Comparison of ENCODE assay signal across 8 mouse cellular contexts in genomic region chr5:148551764-148552136, GRCm38 (mm10). TPM values are rescaled to one million over a fixed set of nuclear protein-coding genes. Genes with fewer than 3 reads are reported as not detected.
DNase-seq lines count a peak whose midpoint lies in the region; ATAC-seq and TF ChIP-seq lines count a peak whose summit lies in the region.

No protein-coding gene starts in this region.

- H3K9ac ChIP-seq in heart, embryonic 12.5 days: peak overlapping the region; percentile 91
- H3K9ac ChIP-seq in midbrain, embryonic 11.5 days (ENCODE audit: low read length): peak overlapping the region; percentile 81

- no peak for ATAC-seq in heart, embryonic 12.5 days (ENCODE audit: insufficient number of reproducible peaks, low FRiP score)
- no peak for ATAC-seq in midbrain, embryonic 11.5 days (ENCODE audit: low FRiP score)

- no peaks in the 10 kb centered on the region for H3K27me3 ChIP-seq in heart, embryonic 12.5 days (replicated peaks)
- peaks cover 3% of the 10 kb centered on the region; the same call in 1 of the 2 replicates for H3K27me3 ChIP-seq in midbrain, embryonic 11.5 days (ENCODE audit: control insufficient read depth, insufficient read depth, low read length)

- H3K27ac ChIP-seq in bone marrow macrophage, adult 2 months (ENCODE audit: insufficient read depth, low read depth, low read length): peak overlapping the region; percentile 76
- H3K27ac ChIP-seq in heart, embryonic 12.5 days (ENCODE audit: poor library complexity, severe bottlenecking): peak overlapping the region; percentile 98
- H3K27ac ChIP-seq in midbrain, embryonic 11.5 days (ENCODE audit: low read depth, low read length): peak overlapping the region; percentile 98

- no peak for TF ChIP-seq CTCF in bone marrow macrophage, adult 2 months (IDR thresholded peaks at IDR 0.05; ENCODE audit: low read depth, low read length)

- H3K4me3 ChIP-seq in bone marrow macrophage, adult 2 months (ENCODE audit: insufficient read depth, low read length): peak overlapping the region; percentile 72
- peak overlapping the region; percentile 84 for H3K4me3 ChIP-seq in heart, embryonic 12.5 days
- peak overlapping the region; percentile 70 for H3K4me3 ChIP-seq in midbrain, embryonic 11.5 days (ENCODE audit: low read depth, low read length)

- no peaks in the 10 kb centered on the region for H3K9me3 ChIP-seq in heart, embryonic 12.5 days (replicated peaks)
- no peaks in the 10 kb centered on the region for H3K9me3 ChIP-seq in midbrain, embryonic 11.5 days (ENCODE audit: control insufficient read depth, low read length)

- H3K4me1 ChIP-seq in bone marrow macrophage, adult 2 months (ENCODE audit: control insufficient read depth, insufficient read depth, low read length): peaks cover 35% of the 10 kb centered on the region
- H3K4me1 ChIP-seq in heart, embryonic 12.5 days (replicated peaks): peaks cover 60% of the 10 kb centered on the region
- peaks cover 26% of the 10 kb centered on the region for H3K4me1 ChIP-seq in midbrain, embryonic 11.5 days (ENCODE audit: control insufficient read depth, insufficient read depth, low read length)

- TF ChIP-seq POLR2A in bone marrow macrophage, adult 2 months (IDR thresholded peaks at IDR 0.05; ENCODE audit: borderline replicate concordance, low read depth, low read length): no peak

- DNase-seq in ovary, postnatal 14 days (ENCODE audit: low spot score): peak; percentile 29
- DNase-seq in ovary, postnatal 10 days (ENCODE audit: low spot score): no peak
- DNase-seq in kidney, postnatal 14 days: peak; percentile 36
- DNase-seq in midbrain, embryonic 11.5 days (ENCODE audit: low spot score, missing footprints): peak; percentile 92
- DNase-seq in frontal cortex, postnatal 25 days (ENCODE audit: low spot score in 2 of 2): no peak
- DNase-seq in left cerebral cortex, adult 8-10 months (ENCODE audit: low spot score in 2 of 2): no peak

- peak overlapping the region; percentile 87 for H3K4me2 ChIP-seq in heart, embryonic 12.5 days
- peak overlapping the region; percentile 74 for H3K4me2 ChIP-seq in midbrain, embryonic 11.5 days

- under 1% methylated on average over 17 of the region's 17 CpGs for WGBS in heart, embryonic 12.5 days
- under 1% methylated on average over 17 of the region's 17 CpGs for WGBS in midbrain, embryonic 11.5 days

- no peaks in the 10 kb centered on the region for H3K36me3 ChIP-seq in heart, embryonic 12.5 days
- no peaks in the 10 kb centered on the region for H3K36me3 ChIP-seq in midbrain, embryonic 11.5 days (ENCODE audit: control insufficient read depth, insufficient read depth, low read length)

RNA-seq across cellular contexts. Expression of gene Ubl3, which starts 0.8 kb away (rescaled TPM):
- 185 and 195 TPM in 2 replicates for polyA plus RNA-seq in bone marrow macrophage, adult 2 months (2012; ENCODE audit: insufficient read depth, insufficient read length, missing spikeins)
- polyA plus RNA-seq in heart, embryonic 12.5 days (2016; fragmentation: Nextera tagmentation; extraction: Ambion mirVana): 69.1 and 70.4 TPM in 2 replicates
- polyA plus RNA-seq in midbrain, embryonic 11.5 days (2014; fragmentation: Nextera tagmentation; extraction: Ambion mirVana): 64.5 and 66.9 TPM in 2 replicates
- total RNA-seq in left cerebral cortex, adult 8-10 months (2022): 100 to 1,000 TPM; 216 to 240 (median 236) TPM

Comparison
In these comparisons a context has a peak if more than half of its experiments do, and no peak if none do; other contexts are left out.
1. DNase-seq: peak in ovary, postnatal 14 days (single experiment), kidney, postnatal 14 days (single experiment) and midbrain, embryonic 11.5 days (single experiment); none in ovary, postnatal 10 days (single experiment), frontal cortex, postnatal 25 days (0 of 2) and left cerebral cortex, adult 8-10 months (0 of 2).
2. Peak in every context shown above with its lines, with median percentiles within 50 percentile points of each other: H3K27ac ChIP-seq and H3K4me3 ChIP-seq.